Mouse (Mus musculus): ENCODE data around the gene Sec24a.

GRCm38 (mm10) chr11:51689343-51689742, 74.1 kb downstream of the Sec24a start:
- TF ChIP-seq CTCF (IDR thresholded peaks at IDR 0.05; ENCODE audit: low read depth, low read length) (no peak), POLR2A (IDR thresholded peaks at IDR 0.05; ENCODE audit: borderline replicate concordance, low read depth, low read length) (no peak)
